Mouse (Mus musculus) testis, adult 2 months (tissue): ENCODE data around the gene Daam1.

ENCODE experiments used
- CTCF ChIP-seq: fragments of 200-500 bp; IDR thresholded peaks from 2 replicates; pipeline ENCODE4 v1.5.1; 2012; ENCODE audit warnings: low read depth, mild to moderate bottlenecking, inconsistent platforms, low read length, moderate library complexity; ENCODE audit not compliant: control insufficient read depth, insufficient read depth, insufficient replicate concordance
- POLR2A ChIP-seq: fragments of 200-500 bp; IDR thresholded peaks from 2 replicates; pipeline ENCODE4 v1.6.1; 2012; ENCODE audit warnings: low read depth, mild to moderate bottlenecking, inconsistent platforms, low read length, moderate library complexity; ENCODE audit not compliant: control insufficient read depth

DNA sequence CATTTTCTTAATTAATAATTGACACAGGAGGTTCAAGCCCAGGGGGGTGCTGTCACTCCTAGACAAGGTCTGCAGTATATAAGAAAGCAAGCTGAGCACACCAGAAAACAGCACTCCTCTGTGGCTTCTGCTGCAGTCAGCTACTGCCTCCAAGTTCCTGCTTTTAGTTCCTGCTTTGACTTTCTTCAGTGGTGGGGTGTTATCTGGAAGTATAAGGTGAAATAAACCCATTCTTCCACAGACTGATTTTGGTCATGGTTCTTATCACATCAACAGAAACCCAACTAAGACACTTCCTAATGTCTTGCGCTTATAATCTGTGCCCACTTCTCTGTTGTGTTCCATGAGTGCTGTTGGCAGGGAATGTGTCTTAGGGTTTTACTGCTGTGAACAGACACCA lies 71.4 kb downstream of the Daam1 start:
- TF ChIP-seq CTCF (no peak), POLR2A (no peak)
